Mouse (Mus musculus): Measurements from ENCODE around the gene AI481877.
A peak's percentile ranks its signal among the peaks of the same experiment; 100 is the strongest.

Gene AI481877

GRCm38 (mm10) chr4:59034918-59035785 is 103.6 kb downstream of the AI481877 start, which contains the start of gene Gng10:
TSS of gene Gng10 (plus strand) at chr4:59035088.
- DNase-seq (ENCODE audit: low read depth in 1 of 2, low spot score in 2 of 2) = peak in 1 of 2 experiments; percentile 23

GRCm38 (mm10) chr4:59034325-59034917 is 104.4 kb downstream of the AI481877 start:
- DNase-seq (ENCODE audit: low read depth in 1 of 2, low spot score in 2 of 2) = no peak

- DNase-seq (ENCODE audit: low read depth in 1 of 2, low spot score in 2 of 2) = no peak
Measured at GRCm38 (mm10) chr4:59016922-59017321, 121.9 kb downstream of the AI481877 start.

- DNase-seq (ENCODE audit: low read depth in 1 of 2, low spot score in 2 of 2) = no peak
Measured at GRCm38 (mm10) chr4:59015181-59015580, 123.6 kb downstream of the AI481877 start.

GRCm38 (mm10) chr4:59011446-59011845 is 127.3 kb downstream of the AI481877 start:
- no peak for DNase-seq (ENCODE audit: low read depth in 1 of 2, low spot score in 2 of 2)

GRCm38 (mm10) chr4:59009696-59010095 is 129.1 kb downstream of the AI481877 start:
- no peak for DNase-seq (ENCODE audit: low read depth in 1 of 2, low spot score in 2 of 2)

- DNase-seq (ENCODE audit: low read depth in 1 of 2, low spot score in 2 of 2) = peak in 1 of 2 experiments; percentile 18
Measured at GRCm38 (mm10) chr4:59009186-59009585, 129.6 kb downstream of the AI481877 start.

GRCm38 (mm10) chr4:59007974-59008373 is 130.8 kb downstream of the AI481877 start:
- no peak for DNase-seq (ENCODE audit: low read depth in 1 of 2, low spot score in 2 of 2)

- no peak for DNase-seq (ENCODE audit: low read depth in 1 of 2, low spot score in 2 of 2)
Measured at GRCm38 (mm10) chr4:59007016-59007415, 131.8 kb downstream of the AI481877 start.

- no peak for DNase-seq (ENCODE audit: low read depth in 1 of 2, low spot score in 2 of 2)
Measured at GRCm38 (mm10) chr4:59006211-59006610, 132.6 kb downstream of the AI481877 start.

- no peak for DNase-seq (ENCODE audit: low read depth in 1 of 2, low spot score in 2 of 2)
Measured at GRCm38 (mm10) chr4:59003806-59004200, 135.0 kb downstream of the AI481877 start.

GRCm38 (mm10) chr4:59002948-59003805 is 135.6 kb downstream of the AI481877 start, which contains the start of gene Gm20503:
TSS of gene Gm20503 (plus strand) at chr4:59003210.
- DNase-seq (ENCODE audit: low read depth in 1 of 2, low spot score in 2 of 2) = peak; percentile 76 to 86

GRCm38 (mm10) chr4:59000614-59001013 is 138.2 kb downstream of the AI481877 start:
- DNase-seq (ENCODE audit: low read depth in 1 of 2, low spot score in 2 of 2) = peak in 1 of 2 experiments; percentile 37

- DNase-seq (ENCODE audit: low read depth in 1 of 2, low spot score in 2 of 2) = peak in 1 of 2 experiments; percentile 49
Measured at GRCm38 (mm10) chr4:58999686-59000085, 139.1 kb downstream of the AI481877 start.

- DNase-seq (ENCODE audit: low read depth in 1 of 2, low spot score in 2 of 2) = no peak
Measured at GRCm38 (mm10) chr4:58998688-58999087, 140.1 kb downstream of the AI481877 start.

- no peak for DNase-seq (ENCODE audit: low read depth in 1 of 2, low spot score in 2 of 2)
Measured at GRCm38 (mm10) chr4:58997081-58997480, 141.7 kb downstream of the AI481877 start.

- DNase-seq (ENCODE audit: low read depth in 1 of 2, low spot score in 2 of 2) = no peak
Measured at GRCm38 (mm10) chr4:58995251-58995693, 143.5 kb downstream of the AI481877 start.

GRCm38 (mm10) chr4:58994762-58995161 is 144.0 kb downstream of the AI481877 start, which contains the start of gene Dnajc25:
TSS of gene Dnajc25 (plus strand) at chr4:58995062.
- DNase-seq (ENCODE audit: low read depth in 1 of 2, low spot score in 2 of 2) = no peak
